Mouse (Mus musculus) liver, embryonic 15.5 days (tissue): ENCODE measurements around the gene Usp33. TPM values are rescaled to one million over a fixed set of nuclear protein-coding genes. Genes with fewer than 3 reads are reported as not detected.
A peak's percentile ranks its signal among the peaks of the same experiment; 100 is the strongest.
"Not testable (repeated sequence)": the region's sequence is repeated elsewhere in the genome, so short reads cannot be mapped to it uniquely, and the experiment has no call there.

Experiments
- ATAC-seq: fragments of 200-750 bp; cut with Nextera tagmentation; 2 replicates; pipeline ENCODE4 v1.8.0; 2017; ENCODE audit warnings: moderate number of reproducible peaks, mild to moderate bottlenecking, moderate library complexity; ENCODE audit not compliant: insufficient read depth
- H3K27ac ChIP-seq: fragments of 300-500 bp; sonication (generic); replicated peaks from 2 replicates; pipeline ENCODE4 v1.5.1; 2015; ENCODE audit warnings: mild to moderate bottlenecking, inconsistent platforms
- H3K27me3 ChIP-seq: fragments of 300-500 bp; sonication (generic); 2 replicates; pipeline ENCODE4 v1.6.1; 2015; ENCODE audit warnings: mild to moderate bottlenecking, inconsistent platforms
- H3K36me3 ChIP-seq: fragments of 300-500 bp; sonication (generic); replicated peaks from 2 replicates; pipeline ENCODE4 v1.6.1; 2015; ENCODE audit warnings: moderate library complexity, mild to moderate bottlenecking, inconsistent platforms
- H3K4me1 ChIP-seq: fragments of 300-500 bp; sonication (generic); replicated peaks from 2 replicates; pipeline ENCODE4 v1.6.1; 2015; ENCODE audit warnings: inconsistent platforms
- H3K4me2 ChIP-seq: fragments of 300-500 bp; sonication (generic); 2 replicates; pipeline ENCODE4 v1.6.1; 2015; ENCODE audit warnings: moderate library complexity, mild to moderate bottlenecking, inconsistent platforms
- H3K4me3 ChIP-seq: fragments of 300-500 bp; sonication (generic); replicated peaks from 2 replicates; pipeline ENCODE4 v1.5.1; 2015; ENCODE audit warnings: mild to moderate bottlenecking, inconsistent platforms
- H3K9ac ChIP-seq: fragments of 300-500 bp; sonication (generic); 2 replicates; pipeline ENCODE4 v1.6.1; 2015; ENCODE audit warnings: moderate library complexity, mild to moderate bottlenecking, inconsistent platforms
- H3K9me3 ChIP-seq: fragments of 300-500 bp; sonication (generic); replicated peaks from 2 replicates; pipeline ENCODE4 v1.6.1; 2016; ENCODE audit warnings: inconsistent platforms
- WGBS: fragments of 180-500 bp; shearing (Covaris S2); methylation state at CpG from one replicate; pipeline ENCODE4 v1.1.7; 2015; ENCODE audit warnings: mixed read lengths; ENCODE audit not compliant: insufficient replicate concordance; 5-methylcytosine and 5-hydroxymethylcytosine counted together
- polyA plus RNA-seq: library from polyadenylated mRNA; unstranded; fragments of >200 nt; fragmentation: Nextera tagmentation; extraction: Ambion mirVana; gene quantifications from 2 replicates; pipeline ENCODE4 v1.2.1, GENCODE M21; 2015

The Usp33 gene
- polyA plus RNA-seq, result 19.6 and 21.4 TPM in 2 replicates

GRCm38 (mm10) chr3:152345732-152346632 is at the start of gene Usp33:
Gene Usp33, plus strand, starts transcription at chr3:152346478.
- 7% methylated on average over 37 of the region's 44 CpGs for WGBS
- Histone ChIP-seq H3K36me3 (0 out of 2 replicates have a peak, but pooled peaks cover 7% of the 10 kb centered on the region), H3K4me2 (peak within 1 kb of the TSS; percentile 73), H3K4me3 (peak within 1 kb of the TSS; percentile 82), H3K4me1 (peaks cover 40% of the 10 kb centered on the region), H3K27me3 (no peaks in the 10 kb centered on the region), H3K27ac (peak within 1 kb of the TSS; percentile 95), H3K9ac (peak within 1 kb of the TSS; percentile 83), H3K9me3 (no peaks in the 10 kb centered on the region)
- ATAC-seq, result peak; percentile 94

- Histone ChIP-seq H3K4me3 (no peak overlapping the region), H3K27me3 (no peaks in the 10 kb centered on the region), H3K36me3 (peaks cover 8% of the 10 kb centered on the region; the same call in 1 of the 2 replicates), H3K9me3 (no peaks in the 10 kb centered on the region), H3K4me2 (no peak overlapping the region), H3K4me1 (no peaks in the 10 kb centered on the region), H3K27ac (no peak overlapping the region), H3K9ac (no peak overlapping the region)
- ATAC-seq, result no peak
- 75% methylated on average over 14 of the region's 14 CpGs for WGBS
Measured at GRCm38 (mm10) chr3:152300376-152301337, 45.6 kb upstream of the Usp33 start.

DNA sequence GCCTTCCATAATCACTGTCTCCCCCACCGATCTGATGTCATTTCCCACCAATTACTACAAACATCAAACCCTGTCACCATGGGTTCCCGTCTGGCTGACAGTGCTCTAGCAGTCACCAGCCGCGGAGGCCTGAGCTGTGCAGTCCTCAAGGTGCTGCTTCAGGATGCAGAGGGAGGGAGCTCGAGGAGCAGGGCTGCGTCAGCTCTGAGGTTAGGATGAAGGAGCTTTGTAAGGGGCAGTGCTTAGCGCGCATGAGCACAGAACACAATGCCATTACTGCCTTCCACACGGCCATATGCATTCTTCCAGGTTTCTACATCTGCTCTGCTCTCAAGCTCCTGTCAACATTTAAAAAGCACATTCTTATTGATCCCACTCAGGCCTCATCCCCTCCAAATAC is 43.3 kb upstream of the Usp33 start:
- WGBS, result 79% methylated on average over 9 of the region's 9 CpGs
- Histone ChIP-seq H3K27me3 (no peaks in the 10 kb centered on the region), H3K4me3 (no peak overlapping the region), H3K9me3 (no peaks in the 10 kb centered on the region), H3K27ac (no peak overlapping the region), H3K9ac (no peak overlapping the region), H3K4me2 (no peak overlapping the region), H3K36me3 (no peaks in the 10 kb centered on the region), H3K4me1 (0 out of 2 replicates have a peak, but pooled peaks cover 5% of the 10 kb centered on the region)
- no peak for ATAC-seq

DNA sequence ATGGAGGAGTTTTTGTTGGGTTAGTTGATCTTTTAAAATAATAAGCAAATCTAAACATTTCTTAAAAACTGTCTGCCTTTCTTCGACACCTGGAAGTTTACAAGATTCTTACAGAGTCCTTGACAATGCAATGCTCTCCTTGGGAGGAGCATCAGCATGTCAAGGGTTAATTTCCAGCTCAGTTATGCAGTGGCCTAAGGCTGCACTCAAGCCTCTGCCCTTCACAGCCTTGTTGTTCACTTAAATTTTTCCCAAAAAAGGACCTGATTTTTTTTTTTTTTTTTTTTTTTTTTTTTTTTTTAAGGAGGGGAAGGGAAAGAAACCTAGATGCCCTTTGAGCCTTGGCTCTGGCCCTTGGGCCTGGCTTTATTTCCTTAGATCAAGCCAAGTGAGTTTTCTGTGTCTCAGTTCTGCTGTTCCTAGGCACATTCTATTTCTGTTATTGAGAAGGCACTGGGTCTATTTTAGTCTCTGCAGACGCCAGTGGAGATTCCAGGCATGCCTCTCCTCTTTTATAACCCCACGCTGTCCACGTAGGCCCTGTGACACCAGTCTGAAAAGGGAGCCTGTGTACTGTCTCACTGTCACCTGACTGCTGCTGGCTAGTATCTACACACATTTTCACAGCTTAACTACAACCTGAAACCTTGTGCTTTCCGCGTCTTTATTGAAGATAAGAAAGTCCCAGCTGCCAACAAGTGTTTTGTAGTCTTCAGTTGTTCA is 42.0 kb upstream of the Usp33 start:
- Histone ChIP-seq H3K4me3 (no peak overlapping the region), H3K4me2 (no peak overlapping the region), H3K27me3 (no peaks in the 10 kb centered on the region), H3K36me3 (no peaks in the 10 kb centered on the region), H3K4me1 (peaks cover 14% of the 10 kb centered on the region), H3K9me3 (no peaks in the 10 kb centered on the region), H3K27ac (no peak overlapping the region), H3K9ac (no peak overlapping the region)
- no peak for ATAC-seq
- WGBS, result 67% methylated on average over 6 of the region's 6 CpGs

DNA sequence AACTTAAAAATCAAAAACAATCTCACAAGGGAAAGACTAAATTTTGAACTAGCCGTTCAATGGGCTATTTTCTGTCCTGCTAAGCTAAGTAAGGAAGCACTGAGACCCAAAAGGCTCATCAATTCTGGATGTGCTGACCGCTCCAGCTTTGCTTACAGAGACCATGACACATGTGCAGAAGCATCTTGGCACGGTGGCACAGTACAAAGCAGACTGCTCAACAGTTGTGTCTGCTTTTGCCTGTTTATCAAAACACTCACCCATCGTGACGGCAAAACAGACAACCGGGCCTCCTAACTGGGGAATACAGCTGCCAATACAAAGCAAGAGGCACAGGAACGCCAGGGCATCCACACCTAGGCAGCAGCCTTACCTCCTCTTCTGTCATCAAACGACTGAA is 41.2 kb upstream of the Usp33 start:
- no peaks in the 10 kb centered on the region for H3K27me3 ChIP-seq
- no peak overlapping the region for H3K4me3 ChIP-seq
- no peaks in the 10 kb centered on the region for H3K9me3 ChIP-seq
- no peak overlapping the region for H3K27ac ChIP-seq
- no peak overlapping the region for H3K9ac ChIP-seq
- H3K36me3 ChIP-seq, result no peaks in the 10 kb centered on the region
- H3K4me1 ChIP-seq, result peaks cover 22% of the 10 kb centered on the region
- no peak overlapping the region for H3K4me2 ChIP-seq
- ATAC-seq, result no peak
- 70% methylated on average over 8 of the region's 8 CpGs for WGBS

DNA sequence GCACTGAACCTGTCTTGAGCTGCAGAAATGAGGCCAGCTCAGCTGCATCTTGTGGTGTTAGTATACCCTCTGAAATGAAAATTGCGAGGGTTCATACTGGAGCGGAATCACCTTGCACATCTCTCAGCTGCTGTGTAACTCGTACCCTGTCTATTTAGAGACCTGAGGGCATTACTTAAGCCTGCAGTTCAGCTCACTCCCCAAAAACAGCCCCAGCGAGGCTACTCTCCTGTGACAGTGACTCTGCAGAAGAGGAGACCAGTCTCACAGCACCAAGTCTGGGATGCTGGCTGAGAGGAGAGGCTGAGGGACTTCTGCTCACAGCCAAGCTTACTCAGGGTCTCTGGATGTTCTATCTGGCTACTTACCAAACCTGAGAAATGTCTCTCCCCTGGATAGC is 40.3 kb upstream of the Usp33 start:
- no peak overlapping the region for H3K4me3 ChIP-seq
- 79% methylated on average over 4 of the region's 4 CpGs for WGBS
- H3K9ac ChIP-seq, result no peak overlapping the region
- H3K9me3 ChIP-seq, result no peaks in the 10 kb centered on the region
- H3K27me3 ChIP-seq, result no peaks in the 10 kb centered on the region
- peaks cover 24% of the 10 kb centered on the region for H3K4me1 ChIP-seq
- ATAC-seq, result no peak
- H3K36me3 ChIP-seq, result no peaks in the 10 kb centered on the region
- H3K27ac ChIP-seq, result no peak overlapping the region
- no peak overlapping the region for H3K4me2 ChIP-seq

DNA sequence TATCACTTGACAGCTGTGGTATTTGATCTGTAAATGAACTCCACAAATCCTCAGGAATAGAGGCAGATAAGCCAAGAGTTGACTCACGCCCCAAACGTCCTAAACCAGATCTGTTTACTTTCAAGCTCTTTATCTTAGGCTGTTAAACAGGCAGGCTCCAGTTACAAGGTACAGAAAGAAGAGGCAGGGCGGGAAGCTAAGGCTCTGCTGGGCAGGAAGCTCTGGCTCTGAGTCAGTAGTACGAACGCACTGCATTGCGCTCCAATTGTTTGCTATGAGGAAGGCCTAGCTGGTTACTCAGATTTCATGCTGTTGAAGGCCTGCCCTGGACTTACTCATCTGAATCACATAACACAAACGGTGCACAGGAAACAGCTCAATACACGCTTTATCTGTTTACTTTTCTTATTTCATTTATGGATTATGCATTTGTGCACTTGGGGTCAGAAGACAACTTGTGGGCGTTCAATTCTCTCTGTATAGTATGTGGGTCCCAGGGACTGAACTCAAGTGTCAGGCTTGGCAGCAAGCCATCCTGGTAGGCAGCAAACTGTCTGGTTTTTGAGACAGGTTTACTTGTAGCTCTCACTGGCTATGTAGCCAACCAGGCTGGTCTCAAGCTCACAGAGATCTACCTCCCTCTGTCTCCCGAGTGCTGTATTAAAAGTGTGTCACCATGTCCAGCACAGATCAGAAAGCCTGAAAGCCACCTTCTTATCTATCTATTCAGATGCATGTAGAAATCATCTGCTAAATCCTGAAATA is 37.6 kb upstream of the Usp33 start:
- Histone ChIP-seq H3K27me3 (no peaks in the 10 kb centered on the region), H3K9ac (no peak overlapping the region), H3K9me3 (no peaks in the 10 kb centered on the region), H3K4me2 (no peak overlapping the region), H3K36me3 (no peaks in the 10 kb centered on the region), H3K4me3 (no peak overlapping the region), H3K4me1 (peaks cover 24% of the 10 kb centered on the region), H3K27ac (no peak overlapping the region)
- WGBS, result 29% methylated on average over 10 of the region's 10 CpGs
- ATAC-seq, result peak; percentile 68; the same call in 1 of the 2 replicates

DNA sequence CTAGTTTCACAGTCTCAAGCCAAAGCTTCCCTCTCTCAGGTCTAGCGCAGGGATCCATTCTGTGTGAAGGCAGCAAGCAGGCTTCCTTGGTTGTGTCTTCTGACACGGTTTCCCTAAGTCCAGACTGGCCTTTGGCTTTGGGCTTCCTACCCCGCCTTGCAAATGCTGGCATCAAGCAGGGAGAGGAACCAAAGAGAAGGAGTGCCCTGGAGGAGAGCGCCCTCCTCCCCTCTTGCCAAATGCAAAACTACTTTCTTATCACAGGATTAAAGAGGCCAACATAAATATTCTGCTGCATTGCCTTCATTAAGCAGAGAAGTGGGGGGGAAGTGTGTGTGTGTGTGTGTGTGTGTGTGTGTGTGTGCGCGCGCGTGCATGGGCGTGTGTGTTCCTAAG is 37.0 kb upstream of the Usp33 start:
- Histone ChIP-seq H3K9ac (no peak overlapping the region), H3K4me1 (peaks cover 24% of the 10 kb centered on the region), H3K27me3 (no peaks in the 10 kb centered on the region), H3K4me2 (no peak overlapping the region), H3K36me3 (no peaks in the 10 kb centered on the region), H3K27ac (no peak overlapping the region), H3K4me3 (no peak overlapping the region), H3K9me3 (no peaks in the 10 kb centered on the region)
- WGBS, result 72% methylated on average over 9 of the region's 9 CpGs
- ATAC-seq, result no peak

- not testable (repeated sequence) for H3K27me3 ChIP-seq, H3K4me3 ChIP-seq, H3K4me2 ChIP-seq, H3K36me3 ChIP-seq, H3K9ac ChIP-seq, H3K9me3 ChIP-seq, ATAC-seq, H3K27ac ChIP-seq
- 80% methylated on average over 14 of the region's 14 CpGs for WGBS
- H3K4me1 ChIP-seq, result peaks cover 15% of the 10 kb centered on the region
Measured at GRCm38 (mm10) chr3:152314666-152315065, 31.6 kb upstream of the Usp33 start.

GRCm38 (mm10) chr3:152315613-152316012 is 30.7 kb upstream of the Usp33 start:
- WGBS, result 9% methylated on average over 7 of the region's 7 CpGs
- no peaks in the 10 kb centered on the region for H3K27me3 ChIP-seq
- H3K4me2 ChIP-seq, result no peak overlapping the region
- H3K9me3 ChIP-seq, result no peaks in the 10 kb centered on the region
- peaks cover 9% of the 10 kb centered on the region for H3K4me1 ChIP-seq
- no peaks in the 10 kb centered on the region for H3K36me3 ChIP-seq
- no peak overlapping the region for H3K27ac ChIP-seq
- no peak overlapping the region for H3K4me3 ChIP-seq
- peak; percentile 72 for ATAC-seq
- no peak overlapping the region for H3K9ac ChIP-seq
